Mouse (Mus musculus): ENCODE measurements around the gene Eya2. TPM values are rescaled to one million over a fixed set of nuclear protein-coding genes. Genes with fewer than 3 reads are reported as not detected.
"Not testable (repeated sequence)": the region's sequence is repeated elsewhere in the genome, so short reads cannot be mapped to it uniquely, and the experiment has no call there.

Eya2 gene
- 9.6 and 14.2 TPM in 2 replicates for polyA plus RNA-seq (2016; fragmentation: Nextera tagmentation; extraction: Ambion mirVana)

DNA sequence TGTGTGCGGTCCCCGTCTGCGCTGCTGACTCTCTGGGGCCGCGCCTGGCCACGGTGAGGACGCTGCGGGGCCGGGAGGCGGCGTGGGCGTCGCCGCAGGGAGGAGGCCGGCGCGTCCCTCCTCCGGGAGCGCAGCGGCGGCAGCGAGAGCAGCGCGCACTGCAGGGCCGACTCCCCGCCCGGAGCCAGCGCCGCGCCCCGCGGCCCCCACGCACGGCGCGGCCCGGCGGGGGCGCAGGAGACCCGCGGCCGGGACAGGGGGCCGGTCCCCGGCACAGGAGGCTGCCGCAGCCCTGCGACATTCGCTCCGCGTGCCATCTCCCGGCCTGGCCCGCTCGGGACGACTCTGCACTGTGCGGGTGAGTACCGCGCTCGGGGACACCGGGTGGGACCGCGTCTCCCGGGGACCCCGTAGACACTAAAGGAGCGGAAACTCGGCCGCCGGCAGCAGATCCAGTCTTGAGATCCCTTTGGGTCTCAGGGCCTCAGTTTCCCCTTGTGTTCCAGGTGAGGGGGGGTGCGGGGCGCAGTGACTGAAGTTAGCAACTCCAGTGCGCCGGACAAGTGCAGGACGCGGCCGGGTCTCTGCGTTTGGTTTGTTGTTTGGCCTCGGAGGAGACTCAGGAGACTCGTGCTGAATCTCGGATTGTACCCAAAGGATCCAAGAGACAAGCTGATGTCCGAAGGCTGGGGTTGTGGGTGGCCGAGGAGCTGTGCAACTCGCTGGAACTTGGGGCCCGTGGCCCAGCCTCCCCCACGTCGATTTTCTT, at the start of gene Eya2:
Eya2 (plus strand) TSS at position 126 of the 769 bp plus-strand sequence.
- Histone ChIP-seq H3K27ac (replicated peaks) (peak within 1 kb of the TSS; percentile 83), H3K4me1 (peaks cover 43% of the 10 kb centered on the region), H3K27me3 (ENCODE audit: low read depth, poor library complexity, severe bottlenecking) (peaks cover 66% of the 10 kb centered on the region), H3K4me3 (peak within 1 kb of the TSS; percentile 70), H3K36me3 (no peaks in the 10 kb centered on the region), H3K9me3 (replicated peaks) (0 out of 2 replicates have a peak, but pooled peaks cover 4% of the 10 kb centered on the region)
- peak; percentile 60 for DNase-seq (ENCODE audit: low spot score)
- WGBS, result under 1% methylated on average over 83 of the region's 83 CpGs

DNA sequence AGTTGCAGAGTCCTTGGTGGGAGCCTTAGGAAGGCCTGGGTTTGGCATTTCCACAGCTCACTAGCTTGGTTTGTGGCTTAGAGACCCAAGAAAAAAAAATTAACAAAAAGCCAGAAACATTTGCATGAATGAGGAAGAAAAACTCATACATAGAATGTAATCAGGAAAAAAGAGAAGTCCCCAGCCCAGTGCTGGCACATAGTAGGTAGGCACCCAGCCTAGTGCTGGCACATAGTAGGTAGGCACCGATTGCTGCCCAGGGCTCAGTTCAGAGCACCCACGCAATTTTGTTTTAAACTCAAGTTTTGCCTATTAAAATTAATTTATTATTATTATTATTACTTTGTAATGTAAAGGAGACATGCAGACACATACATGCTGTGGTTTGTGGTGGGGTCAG, 49.1 kb upstream of the Eya2 start:
- no peaks in the 10 kb centered on the region for H3K36me3 ChIP-seq
- peaks cover 18% of the 10 kb centered on the region; the same call in 1 of the 2 replicates for H3K27me3 ChIP-seq (ENCODE audit: low read depth, poor library complexity, severe bottlenecking)
- H3K4me3 ChIP-seq, result no peak overlapping the region
- no peak overlapping the region for H3K27ac ChIP-seq (replicated peaks)
- WGBS, result 92% methylated on average over 2 of the region's 2 CpGs
- H3K4me1 ChIP-seq, result peaks cover 41% of the 10 kb centered on the region
- H3K9me3 ChIP-seq (replicated peaks), result no peaks in the 10 kb centered on the region
- no peak for DNase-seq (ENCODE audit: low spot score)

DNA sequence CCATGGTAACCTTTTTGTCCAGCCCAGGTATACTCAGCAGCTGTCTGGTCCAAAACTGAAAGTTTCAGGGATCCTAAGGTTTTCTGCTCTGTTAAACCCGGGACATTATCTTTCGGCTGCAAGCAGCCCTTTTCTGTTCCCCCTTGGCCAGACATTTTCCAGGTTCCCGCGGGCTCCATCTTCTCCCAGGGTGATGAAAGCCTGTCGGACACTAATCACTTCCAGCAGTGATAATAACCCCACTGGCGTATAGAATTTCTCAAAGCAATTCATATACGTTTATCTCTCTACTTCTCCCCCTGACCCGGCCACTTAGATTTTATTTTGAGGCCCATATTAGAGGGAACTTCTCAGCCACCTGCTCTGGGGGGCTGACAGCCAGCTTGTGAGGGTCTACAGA, 48.5 kb upstream of the Eya2 start:
- no peak overlapping the region for H3K4me3 ChIP-seq
- 73% methylated on average over 8 of the region's 8 CpGs for WGBS
- no peaks in the 10 kb centered on the region for H3K36me3 ChIP-seq
- no peak overlapping the region; the same call in 1 of the 2 replicates for H3K27ac ChIP-seq (replicated peaks)
- H3K9me3 ChIP-seq (replicated peaks), result no peaks in the 10 kb centered on the region
- peaks cover 12% of the 10 kb centered on the region; the same call in 1 of the 2 replicates for H3K27me3 ChIP-seq (ENCODE audit: low read depth, poor library complexity, severe bottlenecking)
- no peak for DNase-seq (ENCODE audit: low spot score)
- H3K4me1 ChIP-seq, result peaks cover 41% of the 10 kb centered on the region

DNA sequence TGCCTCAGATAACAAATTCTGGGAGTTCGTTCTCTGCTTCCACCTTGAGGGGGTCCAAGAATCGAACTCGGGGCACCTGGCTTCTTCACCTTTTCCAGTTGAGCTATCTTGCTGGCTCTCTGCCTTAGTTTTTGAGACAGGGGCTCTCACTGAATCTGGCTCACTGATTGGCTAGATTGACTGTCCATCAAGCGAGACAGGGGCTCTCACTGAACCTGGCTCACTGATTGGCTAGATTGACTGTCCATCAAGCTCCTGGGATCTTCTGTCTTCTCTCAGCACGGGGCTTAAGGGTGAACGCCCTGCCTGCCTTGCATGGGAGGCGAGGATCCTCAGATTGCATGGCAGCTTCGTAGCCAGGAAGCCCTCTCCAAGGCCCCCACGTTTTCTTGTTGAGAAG, 47.4 kb upstream of the Eya2 start:
- H3K36me3 ChIP-seq, result no peaks in the 10 kb centered on the region
- H3K27ac ChIP-seq (replicated peaks), result no peak overlapping the region
- 56% methylated on average over 9 of the region's 9 CpGs for WGBS
- no peak overlapping the region for H3K4me3 ChIP-seq
- peaks cover 39% of the 10 kb centered on the region for H3K4me1 ChIP-seq
- peak; percentile 59 for DNase-seq (ENCODE audit: low spot score)
- no peaks in the 10 kb centered on the region for H3K9me3 ChIP-seq (replicated peaks)
- H3K27me3 ChIP-seq (ENCODE audit: low read depth, poor library complexity, severe bottlenecking), result peaks cover 12% of the 10 kb centered on the region; the same call in 1 of the 2 replicates

DNA sequence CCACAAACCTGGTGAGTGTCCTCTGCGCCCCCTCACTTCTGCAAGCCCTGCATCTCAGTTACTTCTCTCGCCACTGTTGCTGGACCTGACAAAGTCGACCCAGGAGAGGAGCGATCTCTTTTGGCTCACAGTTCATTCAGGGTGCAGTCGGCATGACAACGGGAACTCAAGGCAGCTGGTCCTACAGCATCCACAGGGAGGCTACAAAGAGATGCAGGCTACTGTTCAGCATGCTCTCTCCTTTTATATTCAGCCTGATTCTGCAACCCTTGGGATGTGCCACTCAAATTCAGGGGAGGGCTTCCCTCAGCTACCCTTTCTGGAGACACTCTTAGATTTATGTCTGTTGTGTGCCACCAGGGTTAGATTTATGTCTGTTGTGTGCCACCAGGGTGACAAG, 46.2 kb upstream of the Eya2 start:
- DNase-seq (ENCODE audit: low spot score), result no peak
- WGBS, result 67% methylated on average over 6 of the region's 6 CpGs
- no peaks in the 10 kb centered on the region for H3K9me3 ChIP-seq (replicated peaks)
- peak overlapping the region; percentile 43 for H3K27ac ChIP-seq (replicated peaks)
- H3K4me3 ChIP-seq, result no peak overlapping the region
- H3K36me3 ChIP-seq, result no peaks in the 10 kb centered on the region
- H3K4me1 ChIP-seq, result peaks cover 29% of the 10 kb centered on the region
- H3K27me3 ChIP-seq (ENCODE audit: low read depth, poor library complexity, severe bottlenecking), result peaks cover 16% of the 10 kb centered on the region; the same call in 1 of the 2 replicates

DNA sequence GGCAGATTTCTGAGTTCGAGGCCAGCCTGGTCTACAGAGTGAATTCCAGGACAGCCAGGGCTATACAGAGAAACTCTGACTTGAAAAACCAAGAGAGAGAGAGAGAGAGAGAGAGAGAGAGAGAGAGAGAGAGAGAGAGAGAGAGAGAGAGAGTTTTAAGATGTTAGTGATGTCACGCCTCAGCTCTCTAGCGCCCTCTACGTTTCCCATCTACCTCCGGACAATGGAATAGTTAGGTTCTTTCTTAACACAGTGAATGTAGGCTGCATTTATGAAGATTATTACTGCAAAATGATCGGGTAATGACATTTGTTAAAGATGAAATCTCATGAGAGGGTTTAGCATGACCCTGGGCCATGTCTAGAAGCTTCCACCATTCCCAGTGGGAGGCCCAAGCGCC, 44.4 kb upstream of the Eya2 start:
- H3K27ac ChIP-seq (replicated peaks); DNase-seq (ENCODE audit: low spot score); H3K4me3 ChIP-seq; H3K9me3 ChIP-seq (replicated peaks); H3K36me3 ChIP-seq: not testable (repeated sequence)
- H3K4me1 ChIP-seq, result peaks cover 30% of the 10 kb centered on the region
- 71% methylated on average over 7 of the region's 7 CpGs for WGBS
- peaks cover 18% of the 10 kb centered on the region for H3K27me3 ChIP-seq (ENCODE audit: low read depth, poor library complexity, severe bottlenecking)

DNA sequence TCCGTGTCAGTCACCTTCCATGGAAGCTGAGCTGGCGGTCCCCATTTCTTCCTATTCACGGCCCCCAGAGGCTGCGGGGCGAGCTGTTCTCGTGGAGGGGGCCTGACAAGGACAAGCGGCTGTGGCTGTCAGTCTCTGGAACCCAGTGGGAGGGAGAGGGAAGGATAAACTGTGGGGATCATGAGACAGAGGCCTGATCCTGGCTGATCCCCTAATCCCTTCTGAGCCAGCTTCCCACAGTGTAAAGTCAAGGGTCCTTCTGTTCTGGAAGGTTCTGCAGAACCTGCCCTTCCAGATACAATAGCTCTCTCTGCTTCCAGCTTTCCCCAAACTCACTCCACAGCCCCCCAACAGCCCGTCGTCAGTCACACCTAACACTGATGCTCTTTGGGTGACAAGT, 40.8 kb upstream of the Eya2 start:
- DNase-seq (ENCODE audit: low spot score), result no peak
- Histone ChIP-seq H3K4me1 (peaks cover 14% of the 10 kb centered on the region), H3K9me3 (replicated peaks) (no peaks in the 10 kb centered on the region), H3K27me3 (ENCODE audit: low read depth, poor library complexity, severe bottlenecking) (peaks cover 27% of the 10 kb centered on the region), H3K27ac (replicated peaks) (0 out of 2 replicates have a peak overlapping the region, but pooled peaks have one; percentile 46), H3K4me3 (no peak overlapping the region), H3K36me3 (no peaks in the 10 kb centered on the region)
- 47% methylated on average over 9 of the region's 9 CpGs for WGBS

DNA sequence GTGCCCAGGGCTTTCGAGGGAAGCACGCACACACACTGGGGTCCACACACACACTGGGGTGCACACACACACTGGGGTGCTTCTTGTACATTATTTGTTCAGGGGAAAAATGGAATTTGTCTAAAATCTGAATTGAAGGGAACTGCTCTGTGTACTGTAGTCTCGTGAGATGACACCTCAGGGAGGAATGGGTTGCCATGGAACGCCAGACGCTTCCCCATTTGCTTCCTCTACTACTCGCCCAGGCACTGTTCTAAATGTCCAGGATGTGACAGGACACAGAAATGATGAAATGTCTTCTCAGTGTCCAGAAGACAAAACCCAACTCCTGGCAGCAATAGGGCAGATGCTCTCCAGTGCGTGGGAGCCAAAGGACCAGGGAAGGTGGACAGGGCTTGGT, 37.6 kb upstream of the Eya2 start:
- H3K4me1 ChIP-seq, result peaks cover 26% of the 10 kb centered on the region
- no peak overlapping the region for H3K27ac ChIP-seq (replicated peaks)
- H3K4me3 ChIP-seq, result no peak overlapping the region
- no peak for DNase-seq (ENCODE audit: low spot score)
- peaks cover 44% of the 10 kb centered on the region for H3K27me3 ChIP-seq (ENCODE audit: low read depth, poor library complexity, severe bottlenecking)
- no peaks in the 10 kb centered on the region for H3K9me3 ChIP-seq (replicated peaks)
- 90% methylated on average over 7 of the region's 7 CpGs for WGBS
- no peaks in the 10 kb centered on the region for H3K36me3 ChIP-seq

DNA sequence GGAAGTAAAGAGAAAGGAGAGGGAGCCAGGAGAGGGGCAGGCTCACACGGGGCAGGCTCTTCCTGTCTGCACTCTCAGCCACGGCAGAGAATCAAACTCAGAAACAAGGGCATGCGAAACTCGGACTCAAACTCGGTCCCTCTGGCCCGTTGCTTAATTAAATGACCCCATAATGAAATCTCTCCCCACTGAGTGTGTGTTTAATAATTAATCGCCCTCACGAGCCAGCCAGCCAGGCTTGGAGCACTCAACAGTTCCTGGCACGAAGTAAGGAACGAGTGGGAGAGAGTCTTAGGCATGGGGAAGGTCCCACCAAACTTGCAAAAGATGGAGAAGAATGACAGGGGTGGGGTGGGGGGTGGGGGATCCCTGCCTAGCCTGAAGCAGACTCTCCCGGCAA, 35.9 kb upstream of the Eya2 start:
- DNase-seq (ENCODE audit: low spot score), result no peak
- 72% methylated on average over 11 of the region's 11 CpGs for WGBS
- no peaks in the 10 kb centered on the region for H3K9me3 ChIP-seq (replicated peaks)
- H3K27ac ChIP-seq (replicated peaks), result 0 out of 2 replicates have a peak overlapping the region, but pooled peaks have one; percentile 9
- H3K4me3 ChIP-seq, result no peak overlapping the region
- no peaks in the 10 kb centered on the region for H3K36me3 ChIP-seq
- H3K27me3 ChIP-seq (ENCODE audit: low read depth, poor library complexity, severe bottlenecking), result peaks cover 48% of the 10 kb centered on the region
- H3K4me1 ChIP-seq, result peaks cover 34% of the 10 kb centered on the region

DNA sequence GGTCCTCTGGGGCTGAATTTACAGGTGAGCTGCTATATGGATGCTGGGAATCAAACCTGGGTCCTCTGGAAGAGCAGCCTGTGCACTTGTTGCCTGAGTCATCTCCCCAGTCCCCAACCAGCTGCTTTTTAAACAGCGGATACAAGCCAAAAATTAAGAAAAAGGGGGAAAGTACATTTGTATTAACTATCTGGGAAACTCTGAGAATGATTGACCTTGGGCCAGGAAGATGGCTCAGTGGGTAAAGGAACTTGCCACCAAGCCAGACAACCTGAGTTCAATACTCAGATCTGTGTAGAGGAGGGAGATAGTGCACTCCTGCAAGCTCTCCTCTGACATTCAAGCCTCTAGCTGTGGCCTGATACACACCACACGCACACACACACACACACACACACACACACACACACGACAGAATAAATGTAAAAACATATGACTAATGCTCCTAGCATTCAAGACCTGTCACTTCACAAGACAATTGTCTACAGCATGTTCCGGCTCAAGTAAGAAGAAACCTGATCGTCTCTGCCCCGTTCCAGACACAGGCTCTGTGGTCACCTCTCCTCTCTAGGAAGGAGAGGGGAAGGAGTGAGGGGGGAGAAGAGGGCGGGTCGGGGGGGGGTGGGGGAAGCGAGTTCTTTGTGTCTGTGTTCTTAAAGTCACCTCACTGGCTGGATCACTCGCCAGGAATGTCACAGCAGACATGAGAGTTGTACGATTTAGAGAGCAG, 35.2 kb upstream of the Eya2 start:
- no peak overlapping the region; the same call in 1 of the 2 replicates for H3K27ac ChIP-seq (replicated peaks)
- H3K27me3 ChIP-seq (ENCODE audit: low read depth, poor library complexity, severe bottlenecking), result peaks cover 50% of the 10 kb centered on the region
- 37% methylated on average over 11 of the region's 11 CpGs for WGBS
- H3K4me3 ChIP-seq, result no peak overlapping the region
- H3K9me3 ChIP-seq (replicated peaks), result no peaks in the 10 kb centered on the region
- no peaks in the 10 kb centered on the region for H3K36me3 ChIP-seq
- no peak for DNase-seq (ENCODE audit: low spot score)
- H3K4me1 ChIP-seq, result peaks cover 37% of the 10 kb centered on the region

DNA sequence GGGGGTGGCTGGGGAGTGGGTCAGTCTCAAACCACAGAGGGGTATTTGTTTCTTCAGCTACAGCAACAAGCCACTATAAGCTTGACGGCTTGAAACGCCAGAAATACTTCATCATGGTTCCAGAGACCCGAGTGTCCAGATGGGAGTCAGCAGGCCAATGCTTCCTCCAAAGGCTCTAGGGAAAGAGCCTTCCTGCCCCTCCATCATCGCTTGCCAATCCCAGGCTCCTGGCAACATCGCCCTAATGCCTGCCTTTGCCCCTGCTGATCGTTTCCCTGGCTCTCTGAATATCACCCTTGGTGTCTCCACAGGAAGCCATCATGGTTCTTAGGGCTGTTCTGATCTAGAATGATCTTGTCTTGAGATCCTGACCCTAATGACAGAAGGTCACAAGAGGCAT, 33.0 kb upstream of the Eya2 start:
- Histone ChIP-seq H3K36me3 (no peaks in the 10 kb centered on the region), H3K27me3 (ENCODE audit: low read depth, poor library complexity, severe bottlenecking) (peaks cover 67% of the 10 kb centered on the region), H3K4me3 (no peak overlapping the region), H3K27ac (replicated peaks) (no peak overlapping the region), H3K9me3 (replicated peaks) (no peaks in the 10 kb centered on the region), H3K4me1 (peaks cover 51% of the 10 kb centered on the region)
- 84% methylated on average over 6 of the region's 6 CpGs for WGBS
- no peak for DNase-seq (ENCODE audit: low spot score)

DNA sequence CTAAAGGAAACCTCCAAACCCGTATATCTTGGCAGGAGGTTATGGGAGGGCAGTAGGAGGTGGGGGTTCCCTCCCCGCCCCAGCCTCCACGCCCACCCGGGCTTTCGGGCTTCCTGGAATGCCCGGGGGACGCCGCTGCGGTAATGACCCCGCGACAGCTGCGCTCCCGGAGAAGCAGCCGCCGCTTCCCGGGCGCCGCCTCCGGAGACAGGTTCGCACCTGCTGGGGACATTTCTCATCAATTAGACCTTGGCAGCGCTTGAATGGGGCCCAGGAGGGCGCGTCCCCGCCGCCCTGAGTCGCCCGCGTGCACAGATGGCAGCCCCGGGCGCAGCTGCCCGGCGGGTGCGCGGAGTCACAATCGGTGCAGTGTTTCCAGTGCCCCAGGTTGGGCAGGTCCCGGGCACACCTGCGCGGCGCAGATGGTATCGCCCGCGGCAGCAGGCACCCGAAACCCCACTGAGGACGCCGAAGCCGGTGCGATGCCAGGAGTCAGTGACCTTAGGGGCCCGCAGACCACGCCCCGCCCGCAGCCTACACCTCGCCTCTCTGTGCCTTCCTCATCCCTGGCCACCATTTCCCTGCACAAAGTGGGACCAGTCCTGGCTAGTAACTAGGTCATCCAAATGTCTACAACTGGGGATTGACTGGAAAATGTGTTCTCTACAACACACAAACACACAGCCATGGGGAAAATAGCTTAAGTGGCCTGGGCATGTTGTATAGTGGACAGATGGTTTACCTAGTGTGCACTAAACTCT, 31.4 kb upstream of the Eya2 start:
- no peaks in the 10 kb centered on the region for H3K9me3 ChIP-seq (replicated peaks)
- DNase-seq (ENCODE audit: low spot score), result peak; percentile 43
- H3K27ac ChIP-seq (replicated peaks), result peak overlapping the region; percentile 46
- peak overlapping the region; percentile 57 for H3K4me3 ChIP-seq
- WGBS, result 1% methylated on average over 52 of the region's 52 CpGs
- peaks cover 55% of the 10 kb centered on the region for H3K4me1 ChIP-seq
- peaks cover 61% of the 10 kb centered on the region for H3K27me3 ChIP-seq (ENCODE audit: low read depth, poor library complexity, severe bottlenecking)
- no peaks in the 10 kb centered on the region for H3K36me3 ChIP-seq
